Comparison of ENCODE assay signal across 10 mouse cellular contexts in genomic region chr5:28161383-28161937, GRCm38 (mm10). TPM values are rescaled to one million over a fixed set of nuclear protein-coding genes. Genes with fewer than 3 reads are reported as not detected.
DNase-seq lines count a peak whose midpoint lies in the region; ATAC-seq and TF ChIP-seq lines count a peak whose summit lies in the region.
"Had no signal": no experiment of that assay in that cellular context is flagged by ENCODE, and none has a peak within 500 bp of the region (broad histone marks: within the 10 kb centered on the region; RNA-seq: fewer than 3 reads in every experiment).

No protein-coding gene starts in this region.

- no peaks in the 10 kb centered on the region for H3K36me3 ChIP-seq in kidney, postnatal 0 days (ENCODE audit: insufficient read depth, low read length)
- H3K36me3 ChIP-seq in kidney, embryonic 16.5 days (ENCODE audit: insufficient read depth, low read length), result no peaks in the 10 kb centered on the region
- H3K36me3 ChIP-seq in embryonic facial prominence, embryonic 14.5 days (ENCODE audit: control insufficient read depth, insufficient read depth, low read length), result no peaks in the 10 kb centered on the region
- H3K36me3 ChIP-seq in midbrain, embryonic 10.5 days, result no peaks in the 10 kb centered on the region; the same call in 1 of the 2 replicates

- no peak for ATAC-seq in kidney, postnatal 0 days (replicated peaks; ENCODE audit: low FRiP score, low read depth)
- no peak for ATAC-seq in kidney, embryonic 16.5 days (ENCODE audit: low FRiP score, low TSS enrichment)
- ATAC-seq in embryonic facial prominence, embryonic 14.5 days (ENCODE audit: low read depth), result no peak
- ATAC-seq: Patski had no signal

- TF ChIP-seq CTCF in kidney, postnatal 0 days (IDR thresholded peaks at IDR 0.05; ENCODE audit: low read depth), result no peak
- TF ChIP-seq CTCF in layer of hippocampus, adult 2 months (conservative IDR thresholded peaks at IDR 0.05), result no peak

- H3K4me2 ChIP-seq in kidney, postnatal 0 days (ENCODE audit: low read length), result no peak overlapping the region
- H3K4me2 ChIP-seq in kidney, embryonic 16.5 days (replicated peaks; ENCODE audit: low read depth, low read length), result no peak overlapping the region
- H3K4me2 ChIP-seq in embryonic facial prominence, embryonic 14.5 days (ENCODE audit: low read depth, low read length), result no peak overlapping the region

- no peak overlapping the region for H3K27ac ChIP-seq in kidney, postnatal 0 days
- H3K27ac ChIP-seq in kidney, embryonic 16.5 days (ENCODE audit: low read length), result no peak overlapping the region
- H3K27ac ChIP-seq in embryonic facial prominence, embryonic 14.5 days (replicated peaks; ENCODE audit: low read depth, low read length), result no peak overlapping the region
- peak overlapping the region; percentile 91 for H3K27ac ChIP-seq in midbrain, embryonic 10.5 days (replicated peaks)
- H3K27ac ChIP-seq in layer of hippocampus, adult 2 months, result no peak overlapping the region

- WGBS in kidney, postnatal 0 days, result 4% methylated on average over 20 of the region's 20 CpGs
- 6% methylated on average over 20 of the region's 20 CpGs for WGBS in kidney, embryonic 16.5 days
- 4% methylated on average over 20 of the region's 20 CpGs for WGBS in embryonic facial prominence, embryonic 14.5 days
- WGBS in midbrain, embryonic 10.5 days, result 2% methylated on average over 20 of the region's 20 CpGs

- H3K4me3 ChIP-seq in kidney, postnatal 0 days (replicated peaks; ENCODE audit: low read depth, low read length), result peak overlapping the region; percentile 13
- no peak overlapping the region for H3K4me3 ChIP-seq in kidney, embryonic 16.5 days (ENCODE audit: low read length)
- 0 out of 2 replicates have a peak overlapping the region, but pooled peaks have one; percentile 1 for H3K4me3 ChIP-seq in embryonic facial prominence, embryonic 14.5 days (ENCODE audit: low read depth, low read length)
- peak overlapping the region; percentile 55 for H3K4me3 ChIP-seq in midbrain, embryonic 10.5 days
- H3K4me3 ChIP-seq in layer of hippocampus, adult 2 months, result no peak overlapping the region

- peaks cover 84% of the 10 kb centered on the region for H3K27me3 ChIP-seq in kidney, postnatal 0 days (ENCODE audit: insufficient read depth, low read length)
- peaks cover 99% of the 10 kb centered on the region for H3K27me3 ChIP-seq in kidney, embryonic 16.5 days (ENCODE audit: insufficient read depth, low read length)
- H3K27me3 ChIP-seq in embryonic facial prominence, embryonic 14.5 days (replicated peaks; ENCODE audit: control insufficient read depth, insufficient read depth, low read length), result peaks cover 97% of the 10 kb centered on the region
- H3K27me3 ChIP-seq in midbrain, embryonic 10.5 days (ENCODE audit: low read depth, poor library complexity, severe bottlenecking), result peaks cover 99% of the 10 kb centered on the region

- DNase-seq in embryo, embryonic 10.5 days (ENCODE audit: low spot score), result peak; percentile 36
- DNase-seq in embryo, embryonic 9.5 days (ENCODE audit: extremely low spot score), result no peak
- no peak for DNase-seq in kidney, postnatal 0 days (ENCODE audit: low spot score)
- DNase-seq in embryonic facial prominence, embryonic 14.5 days (ENCODE audit: low spot score), result no peak
- DNase-seq in midbrain, embryonic 10.5 days (ENCODE audit: low spot score), result peak; percentile 43
- DNase-seq in layer of hippocampus, adult 2 months (ENCODE audit: low spot score in 2 of 2), result no peak
- no peak for DNase-seq in adrenal gland, postnatal 10 days
- DNase-seq: gastrocnemius, postnatal 36 days had no signal

- no peak overlapping the region for H3K9ac ChIP-seq in kidney, postnatal 0 days (ENCODE audit: low read depth, low read length)
- no peak overlapping the region for H3K9ac ChIP-seq in kidney, embryonic 16.5 days (replicated peaks; ENCODE audit: low read length)
- no peak overlapping the region for H3K9ac ChIP-seq in embryonic facial prominence, embryonic 14.5 days (ENCODE audit: low read depth, low read length)

- H3K4me1 ChIP-seq in kidney, postnatal 0 days (replicated peaks; ENCODE audit: insufficient read depth, low read length), result peaks cover 16% of the 10 kb centered on the region
- H3K4me1 ChIP-seq in kidney, embryonic 16.5 days (ENCODE audit: insufficient read depth, low read length), result peaks cover 19% of the 10 kb centered on the region
- no peaks in the 10 kb centered on the region for H3K4me1 ChIP-seq in embryonic facial prominence, embryonic 14.5 days (ENCODE audit: control insufficient read depth, insufficient read depth, low read length)
- H3K4me1 ChIP-seq in midbrain, embryonic 10.5 days, result peaks cover 90% of the 10 kb centered on the region

- no peaks in the 10 kb centered on the region for H3K9me3 ChIP-seq in kidney, postnatal 0 days (replicated peaks; ENCODE audit: low read length)
- no peaks in the 10 kb centered on the region for H3K9me3 ChIP-seq in kidney, embryonic 16.5 days (ENCODE audit: low read length)
- no peaks in the 10 kb centered on the region for H3K9me3 ChIP-seq in embryonic facial prominence, embryonic 14.5 days (ENCODE audit: control insufficient read depth, low read length)
- H3K9me3 ChIP-seq in midbrain, embryonic 10.5 days (replicated peaks), result no peaks in the 10 kb centered on the region

RNA-seq across cellular contexts. Expression of gene En2, which starts 4.0 kb away (rescaled TPM):
- 0.08 TPM in 1 of 2 replicates, not detected in the other for polyA plus RNA-seq in kidney, postnatal 0 days (2015; fragmentation: Nextera tagmentation; extraction: Ambion mirVana)
- polyA plus RNA-seq in kidney, embryonic 16.5 days (2015; fragmentation: Nextera tagmentation; extraction: Ambion mirVana), result 0.07 and 0.13 TPM in 2 replicates
- polyA plus RNA-seq in embryonic facial prominence, embryonic 14.5 days (2014; fragmentation: Nextera tagmentation; extraction: Ambion mirVana), result not detected in 2 replicates
- 0.84 and 1.1 TPM in 2 replicates for polyA plus RNA-seq in midbrain, embryonic 10.5 days (2016; fragmentation: Nextera tagmentation; extraction: Ambion mirVana)
- under 1 TPM; 0.49 to 0.52 TPM for total RNA-seq in layer of hippocampus, adult 2 months (2021)
- total RNA-seq in adrenal gland, postnatal 10 days (2021), result not detected

Comparison
In these comparisons a context has a peak if more than half of its experiments do, and no peak if none do; other contexts are left out.
1. DNase-seq: peak in embryo, embryonic 10.5 days (single experiment) and midbrain, embryonic 10.5 days (single experiment); none in embryo, embryonic 9.5 days (single experiment), kidney, postnatal 0 days (single experiment), embryonic facial prominence, embryonic 14.5 days (single experiment), layer of hippocampus, adult 2 months (0 of 2) and adrenal gland, postnatal 10 days (single experiment).
2. H3K4me3 ChIP-seq: peak in kidney, postnatal 0 days (single experiment), embryonic facial prominence, embryonic 14.5 days (single experiment) and midbrain, embryonic 10.5 days (single experiment); none in kidney, embryonic 16.5 days (single experiment) and layer of hippocampus, adult 2 months (single experiment).